Mouse (Mus musculus) heart, postnatal 0 days (tissue): ENCODE measurements at regions not wholly inside any gene's neighbourhood (a gene's known extent, or its start where the extent isn't known, plus 50 kb on each side); places are given as distances from the start of the nearest gene placed in this dataset.

Source experiments
- ATAC-seq: fragments of 200-750 bp; cut with Nextera tagmentation; 2 replicates; pipeline ENCODE4 v1.8.0; 2017; ENCODE audit warnings: low read depth, moderate number of reproducible peaks, moderate library complexity; ENCODE audit not compliant: insufficient read depth
- DNase-seq: peaks from one replicate; pipeline ENCODE4 v3.0.0-alpha.2; 2016; ENCODE audit warnings: low spot score
- H3K27ac ChIP-seq: fragments of 300-500 bp; sonication (generic); 2 replicates; pipeline ENCODE4 v1.5.1; 2014; ENCODE audit warnings: low read depth, mild to moderate bottlenecking
- H3K27me3 ChIP-seq: fragments of 300-500 bp; sonication (generic); 2 replicates; pipeline ENCODE4 v1.6.1; 2014; ENCODE audit warnings: low read length, mixed read lengths; ENCODE audit not compliant: control insufficient read depth, insufficient read depth
- H3K36me3 ChIP-seq: fragments of 300-500 bp; sonication (generic); replicated peaks from 2 replicates; pipeline ENCODE4 v1.6.1; 2014; ENCODE audit warnings: low read length, mixed read lengths; ENCODE audit not compliant: control insufficient read depth, insufficient read depth
- H3K4me1 ChIP-seq: fragments of 300-500 bp; sonication (generic); 2 replicates; pipeline ENCODE4 v1.6.1; 2014; ENCODE audit warnings: antibody characterized with exemption; ENCODE audit not compliant: control insufficient read depth, insufficient read depth
- H3K4me2 ChIP-seq: fragments of 300-500 bp; sonication (generic); 2 replicates; pipeline ENCODE4 v1.6.1; 2014; ENCODE audit warnings: low read depth, mild to moderate bottlenecking, low read length, moderate library complexity
- H3K4me3 ChIP-seq: fragments of 300-500 bp; sonication (generic); 2 replicates; pipeline ENCODE4 v1.5.1; 2014; ENCODE audit warnings: low read depth, low read length
- H3K9ac ChIP-seq: fragments of 300-500 bp; sonication (generic); replicated peaks from 2 replicates; pipeline ENCODE4 v1.6.1; 2014; ENCODE audit warnings: low read depth, low read length, mixed read lengths
- H3K9me3 ChIP-seq: fragments of 300-500 bp; sonication (generic); replicated peaks from 2 replicates; pipeline ENCODE4 v1.6.1; 2016; ENCODE audit warnings: low read length; ENCODE audit not compliant: control insufficient read depth
- CTCF ChIP-seq: IDR thresholded peaks from 2 replicates; pipeline ENCODE4 v1.5.1; 2016; ENCODE audit warnings: antibody characterized with exemption, control low read depth, low read depth
- EP300 ChIP-seq: IDR thresholded peaks from 2 replicates; pipeline ENCODE4 v1.6.1; 2016; ENCODE audit warnings: antibody characterized with exemption, low read depth
- WGBS: fragments of 180-500 bp; shearing (Covaris S2); extraction: QIAGEN DNeasy Blood & Tissue Kit; methylation state at CpG from one replicate; pipeline ENCODE4 v1.1.7; 2014; 5-methylcytosine and 5-hydroxymethylcytosine counted together

GRCm38 (mm10) chr11:40851361-40851760, 96.2 kb upstream of the Ccng1 start:
- Histone ChIP-seq H3K4me3 (no peak overlapping the region), H3K4me2 (peak overlapping the region; percentile 6; the same call in 1 of the 2 replicates), H3K9me3 (no peaks in the 10 kb centered on the region), H3K4me1 (0 out of 2 replicates have a peak, but pooled peaks cover 7% of the 10 kb centered on the region), H3K27me3 (no peaks in the 10 kb centered on the region), H3K36me3 (no peaks in the 10 kb centered on the region), H3K9ac (no peak overlapping the region), H3K27ac (peak overlapping the region; percentile 78)
- DNase-seq (no peak), ATAC-seq (no peak)
- TF ChIP-seq CTCF (no peak), EP300 (no peak)
- WGBS, result 17% methylated on average over 1 of the region's 1 CpGs

GRCm38 (mm10) chr11:40850652-40851092, 95.6 kb upstream of the Ccng1 start:
- WGBS, result 17% methylated on average over 4 of the region's 4 CpGs
- H3K27me3 ChIP-seq, result no peaks in the 10 kb centered on the region
- H3K9ac ChIP-seq, result no peak overlapping the region
- peak overlapping the region; percentile 6; the same call in 1 of the 2 replicates for H3K4me2 ChIP-seq
- DNase-seq (peak; percentile 87), ATAC-seq (peak; percentile 93)
- H3K9me3 ChIP-seq, result no peaks in the 10 kb centered on the region
- H3K27ac ChIP-seq, result peak overlapping the region; percentile 78
- H3K4me1 ChIP-seq, result 0 out of 2 replicates have a peak, but pooled peaks cover 7% of the 10 kb centered on the region
- no peak overlapping the region for H3K4me3 ChIP-seq
- H3K36me3 ChIP-seq, result no peaks in the 10 kb centered on the region
- TF ChIP-seq EP300 (no peak; the same call in 1 of the 2 replicates), CTCF (no peak)

DNA sequence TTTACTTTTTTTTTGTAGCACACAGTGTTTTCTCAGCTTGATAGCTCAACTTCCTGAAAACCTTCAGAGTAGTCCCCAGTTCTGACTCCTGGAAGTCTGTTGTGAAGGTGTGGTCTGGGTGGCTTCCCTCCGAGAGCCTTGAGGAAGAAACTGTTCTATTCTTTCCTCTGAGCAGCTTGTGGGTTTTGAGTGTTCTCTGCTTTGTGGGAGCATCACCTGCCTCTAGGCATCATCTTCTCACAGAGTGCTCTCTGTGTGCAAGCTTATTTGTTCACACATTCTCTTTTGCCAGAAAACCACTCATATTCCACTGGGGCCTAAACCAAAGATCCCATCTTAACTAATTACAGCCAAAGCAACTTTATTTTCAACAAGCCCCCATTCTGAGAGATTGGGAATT, 91.5 kb upstream of the Ccng1 start:
- ATAC-seq (no peak), DNase-seq (no peak)
- Histone ChIP-seq H3K4me1 (0 out of 2 replicates have a peak, but pooled peaks cover 6% of the 10 kb centered on the region), H3K27me3 (no peaks in the 10 kb centered on the region), H3K4me2 (no peak overlapping the region), H3K9me3 (no peaks in the 10 kb centered on the region), H3K36me3 (no peaks in the 10 kb centered on the region), H3K9ac (no peak overlapping the region), H3K4me3 (no peak overlapping the region), H3K27ac (no peak overlapping the region)
- TF ChIP-seq CTCF, result no peak
- no peak for TF ChIP-seq EP300
- WGBS, result 52% methylated on average over 1 of the region's 1 CpGs

DNA sequence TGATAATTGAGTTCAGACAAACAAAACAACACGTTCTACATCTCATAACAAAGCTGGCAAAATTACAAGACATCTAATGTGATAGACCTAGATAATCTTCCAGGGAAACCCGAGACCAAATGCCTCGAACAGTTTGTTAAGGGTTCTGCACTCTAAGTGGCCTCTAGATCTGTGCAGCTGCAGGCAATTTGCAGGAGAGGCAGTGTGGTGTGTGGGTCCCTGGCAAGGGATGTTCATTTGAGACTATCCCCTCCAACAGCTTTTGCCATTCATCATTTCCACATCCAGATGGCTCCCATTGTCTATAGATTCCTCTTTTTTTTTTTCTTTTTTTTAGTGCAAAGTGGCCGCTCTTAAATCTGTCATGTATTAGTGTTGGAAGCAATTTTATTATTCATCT, 80.3 kb upstream of the Ccng1 start:
- Histone ChIP-seq H3K4me3 (no peak overlapping the region), H3K9me3 (0 out of 2 replicates have a peak, but pooled peaks cover 4% of the 10 kb centered on the region), H3K36me3 (no peaks in the 10 kb centered on the region), H3K4me2 (no peak overlapping the region), H3K4me1 (no peaks in the 10 kb centered on the region), H3K27ac (no peak overlapping the region), H3K9ac (no peak overlapping the region), H3K27me3 (no peaks in the 10 kb centered on the region)
- no peak for DNase-seq
- no peak for ATAC-seq
- no peak for TF ChIP-seq EP300
- TF ChIP-seq CTCF, result no peak
- WGBS, result 57% methylated on average over 4 of the region's 4 CpGs
